ENCODE assay signal across 14 mouse cellular contexts in genomic region chr9:25552532-25552931, GRCm38 (mm10).
DNase-seq lines count a peak whose midpoint lies in the region; ATAC-seq lines count a peak whose summit lies in the region.
"Had no signal": no experiment of that assay in that cellular context is flagged by ENCODE, and none has a peak within 500 bp of the region (broad histone marks: within the 10 kb centered on the region; RNA-seq: fewer than 3 reads in every experiment).

No protein-coding gene starts in this region.

- peak overlapping the region; percentile 33 for H3K27ac ChIP-seq in heart, embryonic 13.5 days (replicated peaks)
- H3K27ac ChIP-seq in midbrain, embryonic 11.5 days (ENCODE audit: low read depth, low read length), result no peak overlapping the region
- no peak overlapping the region for H3K27ac ChIP-seq in midbrain, embryonic 16.5 days (ENCODE audit: low read length)
- no peak overlapping the region for H3K27ac ChIP-seq in liver, embryonic 12.5 days
- H3K27ac ChIP-seq in forebrain, embryonic 10.5 days, result no peak overlapping the region
- H3K27ac ChIP-seq: limb, embryonic 15.5 days; macrophage; neural tube, embryonic 15.5 days had no signal

- H3K36me3 ChIP-seq in heart, embryonic 13.5 days, result no peaks in the 10 kb centered on the region
- H3K36me3 ChIP-seq in midbrain, embryonic 11.5 days (ENCODE audit: control insufficient read depth, insufficient read depth, low read length), result no peaks in the 10 kb centered on the region
- H3K36me3 ChIP-seq in midbrain, embryonic 16.5 days (ENCODE audit: control insufficient read depth, insufficient read depth, low read length), result no peaks in the 10 kb centered on the region
- H3K36me3 ChIP-seq in liver, embryonic 12.5 days, result no peaks in the 10 kb centered on the region
- no peaks in the 10 kb centered on the region for H3K36me3 ChIP-seq in forebrain, embryonic 10.5 days (replicated peaks)
- H3K36me3 ChIP-seq: limb, embryonic 15.5 days; neural tube, embryonic 15.5 days had no signal

- H3K4me3 ChIP-seq in heart, embryonic 13.5 days, result no peak overlapping the region
- H3K4me3 ChIP-seq in midbrain, embryonic 11.5 days (ENCODE audit: low read depth, low read length), result no peak overlapping the region
- no peak overlapping the region for H3K4me3 ChIP-seq in midbrain, embryonic 16.5 days (ENCODE audit: low read depth, low read length)
- H3K4me3 ChIP-seq in liver, embryonic 12.5 days, result no peak overlapping the region
- H3K4me3 ChIP-seq in forebrain, embryonic 10.5 days, result no peak overlapping the region
- H3K4me3 ChIP-seq: limb, embryonic 15.5 days; neural tube, embryonic 15.5 days had no signal

- 18% methylated on average over 2 of the region's 2 CpGs for WGBS in heart, embryonic 13.5 days
- WGBS in midbrain, embryonic 11.5 days, result 83% methylated on average over 2 of the region's 2 CpGs
- WGBS in midbrain, embryonic 16.5 days, result 95% methylated on average over 2 of the region's 2 CpGs
- WGBS in liver, embryonic 12.5 days (ENCODE audit: insufficient replicate concordance), result 57% methylated on average over 2 of the region's 2 CpGs
- WGBS in forebrain, embryonic 10.5 days, result 81% methylated on average over 2 of the region's 2 CpGs

- no peaks in the 10 kb centered on the region for H3K9me3 ChIP-seq in heart, embryonic 13.5 days
- H3K9me3 ChIP-seq in midbrain, embryonic 11.5 days (ENCODE audit: control insufficient read depth, low read length), result no peaks in the 10 kb centered on the region
- H3K9me3 ChIP-seq in midbrain, embryonic 16.5 days (replicated peaks; ENCODE audit: control insufficient read depth, low read length, poor library complexity, severe bottlenecking), result no peaks in the 10 kb centered on the region
- no peaks in the 10 kb centered on the region for H3K9me3 ChIP-seq in liver, embryonic 12.5 days (replicated peaks)
- H3K9me3 ChIP-seq in forebrain, embryonic 10.5 days, result no peaks in the 10 kb centered on the region
- H3K9me3 ChIP-seq: limb, embryonic 15.5 days; neural tube, embryonic 15.5 days had no signal

- no peak overlapping the region for H3K9ac ChIP-seq in heart, embryonic 13.5 days
- no peak overlapping the region for H3K9ac ChIP-seq in midbrain, embryonic 11.5 days (ENCODE audit: low read length)
- H3K9ac ChIP-seq in midbrain, embryonic 16.5 days (ENCODE audit: low read depth, low read length), result no peak overlapping the region
- H3K9ac ChIP-seq in liver, embryonic 12.5 days, result no peak overlapping the region
- H3K9ac ChIP-seq: limb, embryonic 15.5 days; neural tube, embryonic 15.5 days had no signal

- H3K4me2 ChIP-seq in heart, embryonic 13.5 days, result no peak overlapping the region
- H3K4me2 ChIP-seq in midbrain, embryonic 11.5 days, result no peak overlapping the region
- H3K4me2 ChIP-seq in midbrain, embryonic 16.5 days (ENCODE audit: low read length), result no peak overlapping the region
- no peak overlapping the region for H3K4me2 ChIP-seq in liver, embryonic 12.5 days
- H3K4me2 ChIP-seq: limb, embryonic 15.5 days; neural tube, embryonic 15.5 days had no signal

- DNase-seq in heart, adult 9 months (ENCODE audit: low spot score in 2 of 2), result no peak
- peak; percentile 33 for DNase-seq in midbrain, embryonic 11.5 days (ENCODE audit: low spot score, missing footprints)
- no peak for DNase-seq in layer of hippocampus, adult 18-20 months (ENCODE audit: low spot score in 2 of 2)
- no peak for DNase-seq in forebrain, embryonic 10.5 days (ENCODE audit: extremely low spot score, low spot score)
- DNase-seq: cerebellum, adult 2 months; right cerebral cortex, postnatal 25 days; thymus, postnatal 4 days had no signal

- no peaks in the 10 kb centered on the region for H3K27me3 ChIP-seq in heart, embryonic 13.5 days (replicated peaks)
- no peaks in the 10 kb centered on the region for H3K27me3 ChIP-seq in midbrain, embryonic 11.5 days (ENCODE audit: control insufficient read depth, insufficient read depth, low read length)
- H3K27me3 ChIP-seq in midbrain, embryonic 16.5 days (ENCODE audit: control insufficient read depth, insufficient read depth, low read depth, low read length), result no peaks in the 10 kb centered on the region
- no peaks in the 10 kb centered on the region for H3K27me3 ChIP-seq in liver, embryonic 12.5 days (replicated peaks)
- H3K27me3 ChIP-seq in forebrain, embryonic 10.5 days (ENCODE audit: poor library complexity, severe bottlenecking), result no peaks in the 10 kb centered on the region
- H3K27me3 ChIP-seq: limb, embryonic 15.5 days; neural tube, embryonic 15.5 days had no signal

- no peak for ATAC-seq in heart, embryonic 13.5 days (ENCODE audit: extremely low read depth, insufficient number of reproducible peaks, low FRiP score, low TSS enrichment)
- no peak for ATAC-seq in midbrain, embryonic 11.5 days (ENCODE audit: low FRiP score)
- no peak for ATAC-seq in midbrain, embryonic 16.5 days
- ATAC-seq in liver, embryonic 12.5 days, result peak; percentile 35; the same call in 1 of the 2 replicates
- ATAC-seq: intestine, embryonic 16.5 days had no signal

- peaks cover 45% of the 10 kb centered on the region for H3K4me1 ChIP-seq in heart, embryonic 13.5 days
- H3K4me1 ChIP-seq in midbrain, embryonic 11.5 days (ENCODE audit: control insufficient read depth, insufficient read depth, low read length), result no peaks in the 10 kb centered on the region
- no peaks in the 10 kb centered on the region for H3K4me1 ChIP-seq in midbrain, embryonic 16.5 days (ENCODE audit: control insufficient read depth, insufficient read depth, low read length)
- H3K4me1 ChIP-seq in liver, embryonic 12.5 days, result no peaks in the 10 kb centered on the region
- no peaks in the 10 kb centered on the region for H3K4me1 ChIP-seq in forebrain, embryonic 10.5 days
- H3K4me1 ChIP-seq: limb, embryonic 15.5 days; neural tube, embryonic 15.5 days had no signal
